ENCODE assay signal across 21 mouse cellular contexts in genomic region chr6:141432271-141432974, GRCm38 (mm10).
"Had no signal": no experiment of that assay in that cellular context is flagged by ENCODE, and none has a peak within 500 bp of the region (broad histone marks: within the 10 kb centered on the region; RNA-seq: fewer than 3 reads in every experiment).

No protein-coding gene starts in this region.

- H3K4me3 ChIP-seq: limb, embryonic 10.5 days; limb, embryonic 13.5 days; liver, embryonic 15.5 days; megakaryocyte, embryonic 14.5 days; midbrain, embryonic 10.5 days; midbrain, embryonic 13.5 days; myocyte; neural tube, embryonic 13.5 days had no signal

- H3K36me3 ChIP-seq: limb, embryonic 10.5 days; limb, embryonic 13.5 days; liver, embryonic 15.5 days; midbrain, embryonic 10.5 days; midbrain, embryonic 13.5 days; neural tube, embryonic 13.5 days had no signal

- H3K4me2 ChIP-seq: limb, embryonic 13.5 days; liver, embryonic 11.5 days; liver, embryonic 15.5 days; midbrain, embryonic 13.5 days; neural tube, embryonic 13.5 days had no signal

- ATAC-seq: midbrain, embryonic 13.5 days; midbrain, embryonic 16.5 days had no signal

- H3K9me3 ChIP-seq: limb, embryonic 10.5 days; limb, embryonic 13.5 days; liver, embryonic 15.5 days; midbrain, embryonic 10.5 days; midbrain, embryonic 13.5 days; neural tube, embryonic 13.5 days had no signal

- DNase-seq: kidney, adult 18-20 months; kidney, adult 9 months; kidney, postnatal 14 days; kidney, postnatal 4 days; layer of hippocampus, adult 9-11 months; lung, adult 2 months; lung, postnatal 36 days; retina, postnatal 1 day; right cerebral cortex, postnatal 25 days; spleen, adult 18-20 months; thymus, postnatal 25 days had no signal

- H3K9ac ChIP-seq: limb, embryonic 13.5 days; liver, embryonic 15.5 days; midbrain, embryonic 13.5 days; neural tube, embryonic 13.5 days had no signal

- H3K27ac ChIP-seq: limb, embryonic 10.5 days; limb, embryonic 13.5 days; liver, embryonic 15.5 days; midbrain, embryonic 10.5 days; midbrain, embryonic 13.5 days; neural tube, embryonic 13.5 days had no signal

- H3K4me1 ChIP-seq: liver, embryonic 15.5 days; megakaryocyte, embryonic 14.5 days had no signal

- H3K27me3 ChIP-seq: limb, embryonic 13.5 days; liver, embryonic 15.5 days; megakaryocyte, embryonic 14.5 days; midbrain, embryonic 13.5 days; neural tube, embryonic 13.5 days had no signal
